Mouse (Mus musculus) ovary, postnatal 36 days (tissue): ENCODE data around the gene Pla2g4d.
"Not testable (repeated sequence)": the region's sequence is repeated elsewhere in the genome, so short reads cannot be mapped to it uniquely, and the experiment has no call there.

Experiments
- DNase-seq: peaks from one replicate; pipeline ENCODE4 v3.0.0; 2022; ENCODE audit warnings: low spot score, mixed read lengths

The Pla2g4d gene

GRCm38 (mm10) chr2:120261346-120261745 lies 27.7 kb downstream of the Pla2g4d start:
- no peak for DNase-seq

GRCm38 (mm10) chr2:120256259-120256658 lies 32.7 kb downstream of the Pla2g4d start:
- no peak for DNase-seq

GRCm38 (mm10) chr2:120252644-120253043 lies 36.4 kb downstream of the Pla2g4d start:
- no peak for DNase-seq

GRCm38 (mm10) chr2:120245421-120246016 lies 43.5 kb downstream of the Pla2g4d start:
- DNase-seq, result no peak

GRCm38 (mm10) chr2:120244679-120245420 lies 44.1 kb downstream of the Pla2g4d start, which contains the start of gene Pla2g4e:
TSS of gene Pla2g4e (minus strand) at chr2:120245335.
- no peak for DNase-seq

- no peak for DNase-seq
Observed at GRCm38 (mm10) chr2:120243995-120244394, 45.0 kb downstream of the Pla2g4d start.

- no peak for DNase-seq
Observed at GRCm38 (mm10) chr2:120242791-120243467, 46.1 kb downstream of the Pla2g4d start.

- DNase-seq, result not testable (repeated sequence)
Observed at GRCm38 (mm10) chr2:120238733-120239132, 50.3 kb downstream of the Pla2g4d start.

GRCm38 (mm10) chr2:120237784-120238183 lies 51.2 kb downstream of the Pla2g4d start:
- DNase-seq, result no peak

GRCm38 (mm10) chr2:120235947-120236640 lies 52.9 kb downstream of the Pla2g4d start:
- DNase-seq, result no peak

- DNase-seq, result no peak
Observed at GRCm38 (mm10) chr2:120235381-120235780, 53.6 kb downstream of the Pla2g4d start.

- no peak for DNase-seq
Observed at GRCm38 (mm10) chr2:120231642-120232041, 57.4 kb downstream of the Pla2g4d start.
